Mouse (Mus musculus): ENCODE measurements around the gene Serpina1f.
"Not testable (repeated sequence)": the region's sequence is repeated elsewhere in the genome, so short reads cannot be mapped to it uniquely, and the experiment has no call there.

The Serpina1f gene

DNA sequence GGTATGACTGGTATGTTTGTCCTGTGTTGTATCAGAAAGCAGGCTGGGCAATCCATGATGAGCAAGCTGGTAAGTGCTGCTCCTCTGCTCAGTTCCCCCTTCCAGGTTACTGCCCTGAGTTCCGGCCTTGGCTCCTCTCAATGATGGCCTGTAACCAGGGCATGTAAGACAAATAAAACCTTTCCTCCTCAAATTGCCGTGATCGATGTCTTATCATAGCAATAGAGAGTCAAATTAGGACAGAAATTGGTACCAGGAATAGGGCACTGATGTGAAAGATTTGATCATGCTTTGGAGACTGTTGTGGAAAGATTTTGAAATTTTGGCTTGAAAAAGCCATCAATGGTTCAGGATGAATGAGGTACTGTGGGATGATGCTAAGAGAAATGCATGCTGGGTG is 30.0 kb downstream of the Serpina1f start:
- no peak for DNase-seq (ENCODE audit: extremely low read depth, insufficient read length, low spot score)

GRCm38 (mm10) chr12:103662053-103662452 is 33.3 kb downstream of the Serpina1f start:
- not testable (repeated sequence) for DNase-seq (ENCODE audit: extremely low read depth, insufficient read length, low spot score)

GRCm38 (mm10) chr12:103660076-103660475 is 35.3 kb downstream of the Serpina1f start:
- no peak for DNase-seq (ENCODE audit: extremely low read depth, insufficient read length, low spot score)

DNA sequence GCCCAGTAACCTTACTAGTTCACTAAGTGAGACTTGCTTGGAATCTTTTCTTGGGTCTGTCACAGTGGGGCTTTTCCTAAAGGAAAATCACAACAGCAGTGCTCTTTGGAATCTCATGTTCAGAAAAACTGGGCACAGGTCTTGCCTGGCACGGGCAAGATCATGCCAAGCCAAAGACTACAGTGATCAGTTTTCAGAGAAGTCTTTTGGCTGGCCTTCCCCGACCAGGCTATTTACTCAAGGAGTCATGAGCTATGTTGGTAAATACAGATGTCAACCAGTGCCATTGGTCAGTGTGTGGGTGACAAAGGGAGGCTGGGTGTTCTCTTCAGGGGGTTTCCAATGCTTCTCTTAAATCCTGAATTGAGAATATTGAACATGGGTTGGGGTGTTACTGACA is 36.2 kb downstream of the Serpina1f start:
- no peak for DNase-seq (ENCODE audit: extremely low read depth, insufficient read length, low spot score)

- no peak for DNase-seq (ENCODE audit: extremely low read depth, insufficient read length, low spot score)
Observed at GRCm38 (mm10) chr12:103657991-103658390, 37.3 kb downstream of the Serpina1f start.

- no peak for DNase-seq (ENCODE audit: extremely low read depth, insufficient read length, low spot score)
Observed at GRCm38 (mm10) chr12:103656848-103657626, 38.3 kb downstream of the Serpina1f start, which contains the start of gene Serpina6. Gene Serpina6, minus strand, starts transcription at chr12:103657212.

DNA sequence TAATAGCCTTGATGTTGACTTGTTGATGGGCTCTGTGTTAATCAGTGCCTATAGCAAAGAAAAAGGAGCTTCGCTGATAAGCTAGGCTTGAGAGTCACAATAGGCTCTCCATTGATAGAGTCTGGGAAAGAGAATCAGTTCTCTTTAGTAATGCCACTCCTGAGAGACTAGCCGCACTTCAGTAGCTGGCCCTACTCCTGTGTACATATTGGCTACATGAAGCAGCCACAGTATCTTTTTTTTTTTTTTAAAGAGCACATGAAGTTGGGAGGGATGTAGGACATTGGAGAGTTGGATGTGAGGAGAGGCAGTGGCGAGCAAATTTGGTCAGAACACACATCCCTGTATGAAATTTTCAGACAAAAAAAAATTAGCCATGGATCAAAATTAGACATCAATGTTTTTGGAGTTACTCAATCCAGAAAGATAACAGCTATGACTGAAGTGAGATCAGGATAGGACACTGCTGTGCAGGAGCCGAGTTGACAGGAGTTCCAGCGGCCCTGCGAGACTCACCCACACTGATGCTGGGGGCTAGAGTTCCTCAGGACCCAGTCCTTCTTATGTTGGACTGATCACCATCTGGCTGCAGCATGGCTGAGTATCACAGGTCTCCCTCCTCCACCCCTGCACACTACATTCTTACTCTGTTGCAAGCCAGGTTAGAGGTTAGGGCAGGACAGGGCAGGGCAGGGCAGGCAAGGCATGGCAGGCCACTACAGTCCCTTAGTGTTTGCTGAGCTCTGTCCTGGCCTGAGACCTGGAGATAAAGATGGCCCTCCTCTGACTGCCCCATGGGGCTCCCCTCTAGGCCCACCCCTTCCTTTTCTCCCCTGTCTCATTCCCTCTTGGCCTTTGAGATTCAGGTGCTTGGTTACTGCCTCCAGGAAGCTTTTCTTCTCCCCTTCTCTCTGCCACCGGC is 39.9 kb downstream of the Serpina1f start:
- DNase-seq (ENCODE audit: extremely low read depth, insufficient read length, low spot score), result no peak

DNA sequence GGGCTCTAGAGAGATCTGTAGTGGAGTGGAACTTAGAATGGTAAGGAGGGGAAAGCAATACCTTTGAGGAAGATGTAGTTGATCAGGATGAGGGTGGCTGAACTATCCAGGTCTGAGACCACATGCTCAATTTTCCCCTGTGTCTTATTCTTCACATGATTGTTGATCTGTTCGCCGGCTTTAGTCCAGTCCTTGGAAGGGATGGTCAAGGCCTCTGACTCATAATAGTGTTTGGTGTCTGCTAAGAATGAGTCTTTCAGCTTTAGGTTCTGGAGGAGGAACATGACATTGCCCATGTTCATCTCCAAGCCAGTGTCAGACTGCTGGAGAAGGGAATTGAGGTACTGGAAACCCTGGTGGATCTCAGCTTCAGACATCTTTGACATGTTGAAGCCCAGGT is 41.5 kb downstream of the Serpina1f start:
- DNase-seq (ENCODE audit: extremely low read depth, insufficient read length, low spot score), result no peak

- no peak for DNase-seq (ENCODE audit: extremely low read depth, insufficient read length, low spot score)
Observed at GRCm38 (mm10) chr12:103646314-103646713, 49.0 kb downstream of the Serpina1f start.

GRCm38 (mm10) chr12:103644601-103645000 is 50.7 kb downstream of the Serpina1f start:
- DNase-seq (ENCODE audit: extremely low read depth, insufficient read length, low spot score), result no peak

DNA sequence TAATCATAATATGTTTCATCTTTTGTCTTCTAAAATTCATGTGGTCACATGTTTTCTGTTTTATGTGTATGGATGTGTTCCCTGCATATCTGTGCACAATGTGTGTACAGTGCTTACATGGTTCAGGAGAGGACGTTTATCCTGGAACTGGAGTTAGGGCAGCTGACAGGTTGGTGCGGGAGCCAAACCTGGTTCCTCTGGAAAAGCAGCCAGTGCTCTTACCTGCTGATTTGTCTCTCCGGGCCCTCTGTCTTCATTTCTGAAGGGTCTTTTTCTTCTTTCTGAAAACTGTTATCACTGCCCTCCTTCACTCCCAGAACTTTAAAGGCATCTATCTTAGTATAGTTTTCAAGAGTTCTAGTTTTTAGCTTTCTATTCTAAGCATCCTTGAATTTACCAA is 51.5 kb downstream of the Serpina1f start:
- DNase-seq (ENCODE audit: extremely low read depth, insufficient read length, low spot score), result no peak

GRCm38 (mm10) chr12:103643336-103643735 is 52.0 kb downstream of the Serpina1f start:
- no peak for DNase-seq (ENCODE audit: extremely low read depth, insufficient read length, low spot score)
